Mouse (Mus musculus) liver, embryonic 14.5 days (tissue): ENCODE results near the gene Gdpd5. TPM values are rescaled to one million over a fixed set of nuclear protein-coding genes. Genes with fewer than 3 reads are reported as not detected.

Source experiments
- ATAC-seq: fragments of 200-750 bp; cut with Nextera tagmentation; 2 replicates; pipeline ENCODE4 v1.8.0; 2017; ENCODE audit warnings: moderate number of reproducible peaks, mild to moderate bottlenecking, moderate library complexity; ENCODE audit not compliant: insufficient read depth
- DNase-seq, 3 experiments: peaks; one replicate each; pipeline ENCODE4 v3.0.0-alpha.2; 2012 to 2013; ENCODE audit warnings: low read depth in 3 of 3, low spot score in 3 of 3
- H3K27ac ChIP-seq: fragments of 300-500 bp; sonication (generic); 2 replicates; pipeline ENCODE4 v1.5.1; 2014; ENCODE audit warnings: moderate library complexity, mild to moderate bottlenecking, control low read depth, inconsistent platforms
- H3K27me3 ChIP-seq: fragments of 300-500 bp; sonication (generic); 2 replicates; pipeline ENCODE4 v1.6.1; 2014; ENCODE audit warnings: mild to moderate bottlenecking, low read length, moderate library complexity; ENCODE audit not compliant: control insufficient read depth, insufficient read depth
- H3K36me3 ChIP-seq: fragments of 300-500 bp; sonication (generic); replicated peaks from 2 replicates; pipeline ENCODE4 v1.6.1; 2014; ENCODE audit warnings: low read depth; ENCODE audit not compliant: control insufficient read depth, insufficient read depth
- H3K4me1 ChIP-seq, 2 experiments: fragments of 200-500 bp in 1 of 2; fragments of 300-500 bp in 1 of 2; sonication (generic) in 1 of 2; replicated peaks; 2 replicates each; pipeline ENCODE4 v1.6.1; 2012 to 2014; ENCODE audit warnings: antibody characterized with exemption in 1 of 2, inconsistent platforms in 1 of 2, low read length in 1 of 2; ENCODE audit not compliant: control insufficient read depth in 2 of 2, insufficient read depth in 2 of 2
- H3K4me2 ChIP-seq: fragments of 300-500 bp; sonication (generic); 2 replicates; pipeline ENCODE4 v1.6.1; 2014; ENCODE audit warnings: low read depth, mild to moderate bottlenecking, control low read depth, moderate library complexity
- H3K4me3 ChIP-seq, 2 experiments: fragments of 200-500 bp in 1 of 2; fragments of 300-500 bp in 1 of 2; sonication (generic) in 1 of 2; 2 replicates each; pipeline ENCODE4 v1.5.1; 2012 to 2014; ENCODE audit warnings: low read depth in 2 of 2, low read length in 2 of 2, mild to moderate bottlenecking in 2 of 2, control low read depth in 1 of 2, inconsistent platforms in 1 of 2, moderate library complexity in 1 of 2; ENCODE audit not compliant: insufficient read depth in 1 of 2
- H3K9ac ChIP-seq: fragments of 300-500 bp; sonication (generic); replicated peaks from 2 replicates; pipeline ENCODE4 v1.6.1; 2014; ENCODE audit warnings: mild to moderate bottlenecking, control low read depth, moderate library complexity
- H3K9me3 ChIP-seq: fragments of 300-500 bp; sonication (generic); 2 replicates; pipeline ENCODE4 v1.6.1; 2016; ENCODE audit warnings: low read length, mixed read lengths; ENCODE audit not compliant: control insufficient read depth
- CTCF ChIP-seq: IDR thresholded peaks from 2 replicates; pipeline ENCODE4 v1.5.1; 2016; ENCODE audit warnings: antibody characterized with exemption, low read depth, control low read depth
- EP300 ChIP-seq: IDR thresholded peaks from 2 replicates; pipeline ENCODE4 v1.6.1; 2016; ENCODE audit warnings: antibody characterized with exemption, low read depth
- WGBS: fragments of 180-500 bp; shearing (Covaris S2); extraction: QIAGEN DNeasy Blood & Tissue Kit; methylation state at CpG from one replicate; pipeline ENCODE4 v1.1.7; 2014; ENCODE audit not compliant: insufficient replicate concordance; 5-methylcytosine and 5-hydroxymethylcytosine counted together
- polyA plus RNA-seq, 2 experiments: library from polyadenylated mRNA; depleted of rRNA in 1 of 2; stranded (reverse) in 1 of 2; unstranded in 1 of 2; fragments of >200 nt; fragmentation: Nextera tagmentation in 1 of 2; extraction: Ambion mirVana in 1 of 2; gene quantifications; 2 replicates each; pipeline versions ENCODE4 v1.2.1 to v1.2.3; 2012 to 2014

The Gdpd5 gene
- polyA plus RNA-seq, 2 experiments = 0.81 to 0.85 TPM

GRCm38 (mm10) chr7:99401373-99401772 lies 20.2 kb downstream of the Gdpd5 start:
- Histone ChIP-seq H3K4me3 (no peak overlapping the region), H3K36me3 (no peaks in the 10 kb centered on the region), H3K27me3 (no peaks in the 10 kb centered on the region), H3K9me3 (no peaks in the 10 kb centered on the region), H3K27ac (no peak overlapping the region), H3K4me2 (no peak overlapping the region), H3K4me1 (0 out of 4 replicates have a peak, but pooled peaks cover 0 to 2% of the 10 kb centered on the region in 2 experiments), H3K9ac (no peak overlapping the region)
- DNase-seq = no peak
- 20% methylated on average over 8 of the region's 8 CpGs for WGBS
- ATAC-seq = no peak
- no peak for TF ChIP-seq CTCF
- TF ChIP-seq EP300 = no peak

- WGBS = 56% methylated on average over 6 of the region's 6 CpGs
- H3K4me2 ChIP-seq = no peak overlapping the region
- no peak overlapping the region for H3K4me3 ChIP-seq
- no peaks in the 10 kb centered on the region for H3K9me3 ChIP-seq
- H3K4me1 ChIP-seq = peaks cover 0 to 5% of the 10 kb centered on the region in 2 experiments; a peak in 1 of 4 replicates
- DNase-seq = no peak
- no peaks in the 10 kb centered on the region for H3K27me3 ChIP-seq
- H3K36me3 ChIP-seq = no peaks in the 10 kb centered on the region
- ATAC-seq = no peak
- TF ChIP-seq EP300 (no peak), CTCF (no peak)
- H3K9ac ChIP-seq = no peak overlapping the region
- H3K27ac ChIP-seq = no peak overlapping the region
Observed at GRCm38 (mm10) chr7:99402477-99402876, 21.3 kb downstream of the Gdpd5 start.

- TF ChIP-seq EP300 (no peak), CTCF (no peak)
- WGBS = 69% methylated on average over 7 of the region's 7 CpGs
- H3K27ac ChIP-seq = no peak overlapping the region
- H3K4me1 ChIP-seq = peaks cover 0 to 7% of the 10 kb centered on the region in 2 experiments; a peak in 1 of 4 replicates
- H3K9me3 ChIP-seq = no peaks in the 10 kb centered on the region
- no peak for DNase-seq
- no peak for ATAC-seq
- no peaks in the 10 kb centered on the region for H3K27me3 ChIP-seq
- no peaks in the 10 kb centered on the region for H3K36me3 ChIP-seq
- H3K9ac ChIP-seq = no peak overlapping the region
- H3K4me2 ChIP-seq = no peak overlapping the region
- no peak overlapping the region for H3K4me3 ChIP-seq
Observed at GRCm38 (mm10) chr7:99403254-99403653, 22.0 kb downstream of the Gdpd5 start.

GRCm38 (mm10) chr7:99404031-99404735 lies 23.0 kb downstream of the Gdpd5 start:
- Histone ChIP-seq H3K36me3 (no peaks in the 10 kb centered on the region), H3K27me3 (no peaks in the 10 kb centered on the region), H3K4me2 (no peak overlapping the region), H3K9ac (no peak overlapping the region), H3K4me3 (no peak overlapping the region), H3K4me1 (peaks cover 0 to 7% of the 10 kb centered on the region in 2 experiments; a peak in 1 of 4 replicates), H3K9me3 (no peaks in the 10 kb centered on the region), H3K27ac (no peak overlapping the region)
- WGBS = 55% methylated on average over 12 of the region's 12 CpGs
- DNase-seq (no peak), ATAC-seq (no peak)
- TF ChIP-seq EP300 (no peak), CTCF (no peak)

GRCm38 (mm10) chr7:99405386-99406155 lies 24.4 kb downstream of the Gdpd5 start:
- Histone ChIP-seq H3K27me3 (no peaks in the 10 kb centered on the region), H3K9me3 (no peaks in the 10 kb centered on the region), H3K36me3 (no peaks in the 10 kb centered on the region), H3K9ac (no peak overlapping the region), H3K4me3 (no peak overlapping the region), H3K27ac (no peak overlapping the region), H3K4me2 (no peak overlapping the region), H3K4me1 (peaks cover 0 to 7% of the 10 kb centered on the region in 2 experiments; a peak in 2 of 4 replicates)
- ATAC-seq (no peak), DNase-seq (no peak)
- TF ChIP-seq EP300 (no peak), CTCF (no peak)
- 38% methylated on average over 8 of the region's 8 CpGs for WGBS
